Mouse (Mus musculus): ENCODE measurements around the gene Trim14. TPM values are rescaled to one million over a fixed set of nuclear protein-coding genes. Genes with fewer than 3 reads are reported as not detected.

The Trim14 gene
- polyA plus RNA-seq, 1 experiment from 2014 or later: 2.2 TPM

GRCm38 (mm10) chr4:46553864-46554263 is 17.9 kb upstream of the Trim14 start:
- ATAC-seq (ENCODE audit: low FRiP score) (no peak), DNase-seq (ENCODE audit: low spot score) (no peak)
- no peaks in the 10 kb centered on the region for H3K36me3 ChIP-seq (replicated peaks; ENCODE audit: control insufficient read depth, insufficient read depth)
- 67% methylated on average over 1 of the region's 1 CpGs for WGBS
- no peak overlapping the region for H3K4me2 ChIP-seq (replicated peaks)
- H3K27me3 ChIP-seq (ENCODE audit: control insufficient read depth, insufficient read depth, low read length): no peaks in the 10 kb centered on the region
- H3K9ac ChIP-seq: no peak overlapping the region
- H3K27ac ChIP-seq: no peak overlapping the region
- no peaks in the 10 kb centered on the region for H3K4me1 ChIP-seq (replicated peaks; ENCODE audit: control insufficient read depth, insufficient read depth, low read length)
- H3K9me3 ChIP-seq (ENCODE audit: control insufficient read depth, low read length): no peaks in the 10 kb centered on the region
- no peak overlapping the region for H3K4me3 ChIP-seq (replicated peaks; ENCODE audit: low read length)

- ATAC-seq (ENCODE audit: low FRiP score): no peak
- Histone ChIP-seq H3K4me2 (replicated peaks) (no peak overlapping the region), H3K4me3 (replicated peaks; ENCODE audit: low read length) (no peak overlapping the region), H3K27ac (no peak overlapping the region), H3K4me1 (replicated peaks; ENCODE audit: control insufficient read depth, insufficient read depth, low read length) (no peaks in the 10 kb centered on the region), H3K27me3 (ENCODE audit: control insufficient read depth, insufficient read depth, low read length) (no peaks in the 10 kb centered on the region), H3K36me3 (replicated peaks; ENCODE audit: control insufficient read depth, insufficient read depth) (no peaks in the 10 kb centered on the region), H3K9ac (no peak overlapping the region), H3K9me3 (ENCODE audit: control insufficient read depth, low read length) (no peaks in the 10 kb centered on the region)
- no peak for DNase-seq (ENCODE audit: low spot score)
- WGBS: 61% methylated on average over 8 of the region's 8 CpGs
Observed at GRCm38 (mm10) chr4:46550406-46550805, 14.5 kb upstream of the Trim14 start.

- ATAC-seq (ENCODE audit: low FRiP score): no peak
- no peaks in the 10 kb centered on the region for H3K9me3 ChIP-seq (ENCODE audit: control insufficient read depth, low read length)
Observed at GRCm38 (mm10) chr4:46549979-46550378, 14.0 kb upstream of the Trim14 start.

GRCm38 (mm10) chr4:46546709-46547108 is 10.8 kb upstream of the Trim14 start:
- no peaks in the 10 kb centered on the region for H3K9me3 ChIP-seq (ENCODE audit: control insufficient read depth, low read length)
- no peak for DNase-seq (ENCODE audit: low spot score)
- no peak overlapping the region for H3K9ac ChIP-seq
- H3K27me3 ChIP-seq (ENCODE audit: control insufficient read depth, insufficient read depth, low read length): no peaks in the 10 kb centered on the region
- no peak overlapping the region for H3K4me2 ChIP-seq (replicated peaks)
- no peaks in the 10 kb centered on the region for H3K36me3 ChIP-seq (replicated peaks; ENCODE audit: control insufficient read depth, insufficient read depth)
- WGBS: 28% methylated on average over 6 of the region's 6 CpGs
- no peak overlapping the region for H3K4me3 ChIP-seq (replicated peaks; ENCODE audit: low read length)
- H3K4me1 ChIP-seq (replicated peaks; ENCODE audit: control insufficient read depth, insufficient read depth, low read length): no peaks in the 10 kb centered on the region
- no peak; the same call in 1 of the 2 replicates for ATAC-seq (ENCODE audit: low FRiP score)
- no peak overlapping the region for H3K27ac ChIP-seq

More at GRCm38 (mm10) chr4:46549979-46550378, 14.0 kb upstream of the Trim14 start:
- Histone ChIP-seq H3K27me3 (ENCODE audit: control insufficient read depth, insufficient read depth, low read length) (no peaks in the 10 kb centered on the region), H3K36me3 (replicated peaks; ENCODE audit: control insufficient read depth, insufficient read depth) (no peaks in the 10 kb centered on the region), H3K4me2 (replicated peaks) (no peak overlapping the region), H3K4me3 (replicated peaks; ENCODE audit: low read length) (no peak overlapping the region), H3K27ac (no peak overlapping the region), H3K4me1 (replicated peaks; ENCODE audit: control insufficient read depth, insufficient read depth, low read length) (no peaks in the 10 kb centered on the region), H3K9ac (no peak overlapping the region)
- 71% methylated on average over 9 of the region's 10 CpGs for WGBS
- DNase-seq (ENCODE audit: low spot score): no peak

GRCm38 (mm10) chr4:46545498-46545897 is 9.6 kb upstream of the Trim14 start:
- Histone ChIP-seq H3K4me3 (replicated peaks; ENCODE audit: low read length) (no peak overlapping the region), H3K27ac (no peak overlapping the region), H3K27me3 (ENCODE audit: control insufficient read depth, insufficient read depth, low read length) (no peaks in the 10 kb centered on the region), H3K9ac (no peak overlapping the region), H3K4me1 (replicated peaks; ENCODE audit: control insufficient read depth, insufficient read depth, low read length) (no peaks in the 10 kb centered on the region), H3K4me2 (replicated peaks) (no peak overlapping the region), H3K36me3 (replicated peaks; ENCODE audit: control insufficient read depth, insufficient read depth) (no peaks in the 10 kb centered on the region), H3K9me3 (ENCODE audit: control insufficient read depth, low read length) (no peaks in the 10 kb centered on the region)
- WGBS: 15% methylated on average over 9 of the region's 9 CpGs
- DNase-seq (ENCODE audit: low spot score) (no peak), ATAC-seq (ENCODE audit: low FRiP score) (no peak)

GRCm38 (mm10) chr4:46544313-46544712 is 8.4 kb upstream of the Trim14 start:
- no peaks in the 10 kb centered on the region for H3K27me3 ChIP-seq (ENCODE audit: control insufficient read depth, insufficient read depth, low read length)
- H3K36me3 ChIP-seq (replicated peaks; ENCODE audit: control insufficient read depth, insufficient read depth): no peaks in the 10 kb centered on the region
- WGBS: 45% methylated on average over 1 of the region's 1 CpGs
- no peaks in the 10 kb centered on the region for H3K9me3 ChIP-seq (ENCODE audit: control insufficient read depth, low read length)
- no peak overlapping the region for H3K27ac ChIP-seq
- no peak overlapping the region for H3K4me2 ChIP-seq (replicated peaks)
- ATAC-seq (ENCODE audit: low FRiP score) (no peak), DNase-seq (ENCODE audit: low spot score) (no peak)
- no peak overlapping the region for H3K9ac ChIP-seq
- H3K4me1 ChIP-seq (replicated peaks; ENCODE audit: control insufficient read depth, insufficient read depth, low read length): no peaks in the 10 kb centered on the region
- H3K4me3 ChIP-seq (replicated peaks; ENCODE audit: low read length): no peak overlapping the region

- ATAC-seq (ENCODE audit: low FRiP score) (no peak), DNase-seq (ENCODE audit: low spot score) (no peak)
- WGBS: 93% methylated on average over 13 of the region's 13 CpGs
- Histone ChIP-seq H3K4me1 (replicated peaks; ENCODE audit: control insufficient read depth, insufficient read depth, low read length) (no peaks in the 10 kb centered on the region), H3K4me2 (replicated peaks) (no peak overlapping the region), H3K9ac (no peak overlapping the region), H3K4me3 (replicated peaks; ENCODE audit: low read length) (no peak overlapping the region), H3K27me3 (ENCODE audit: control insufficient read depth, insufficient read depth, low read length) (no peaks in the 10 kb centered on the region), H3K36me3 (replicated peaks; ENCODE audit: control insufficient read depth, insufficient read depth) (no peaks in the 10 kb centered on the region), H3K9me3 (ENCODE audit: control insufficient read depth, low read length) (no peaks in the 10 kb centered on the region), H3K27ac (no peak overlapping the region)
Observed at GRCm38 (mm10) chr4:46543366-46544050, 7.6 kb upstream of the Trim14 start.

- Histone ChIP-seq H3K4me3 (replicated peaks; ENCODE audit: low read length) (no peak overlapping the region), H3K4me1 (replicated peaks; ENCODE audit: control insufficient read depth, insufficient read depth, low read length) (no peaks in the 10 kb centered on the region), H3K4me2 (replicated peaks) (no peak overlapping the region), H3K9me3 (ENCODE audit: control insufficient read depth, low read length) (no peaks in the 10 kb centered on the region), H3K27me3 (ENCODE audit: control insufficient read depth, insufficient read depth, low read length) (peaks cover 10% of the 10 kb centered on the region), H3K27ac (no peak overlapping the region), H3K36me3 (replicated peaks; ENCODE audit: control insufficient read depth, insufficient read depth) (no peaks in the 10 kb centered on the region), H3K9ac (no peak overlapping the region)
- DNase-seq (ENCODE audit: low spot score) (no peak), ATAC-seq (ENCODE audit: low FRiP score) (no peak)
- 32% methylated on average over 6 of the region's 9 CpGs for WGBS
Observed at GRCm38 (mm10) chr4:46541707-46542106, 5.8 kb upstream of the Trim14 start.

- DNase-seq (ENCODE audit: low spot score): no peak
- Histone ChIP-seq H3K4me1 (replicated peaks; ENCODE audit: control insufficient read depth, insufficient read depth, low read length) (0 out of 2 replicates have a peak, but pooled peaks cover 3% of the 10 kb centered on the region), H3K9me3 (ENCODE audit: control insufficient read depth, low read length) (no peaks in the 10 kb centered on the region), H3K27ac (no peak overlapping the region), H3K9ac (no peak overlapping the region), H3K36me3 (replicated peaks; ENCODE audit: control insufficient read depth, insufficient read depth) (no peaks in the 10 kb centered on the region), H3K4me2 (replicated peaks) (no peak overlapping the region), H3K4me3 (replicated peaks; ENCODE audit: low read length) (no peak overlapping the region), H3K27me3 (ENCODE audit: control insufficient read depth, insufficient read depth, low read length) (peaks cover 36% of the 10 kb centered on the region)
- 75% methylated on average over 9 of the region's 9 CpGs for WGBS
- no peak for ATAC-seq (ENCODE audit: low FRiP score)
Observed at GRCm38 (mm10) chr4:46539167-46539566, 3.2 kb upstream of the Trim14 start.
